Mouse (Mus musculus): ENCODE data around the gene Ppfibp1. TPM values are rescaled to one million over a fixed set of nuclear protein-coding genes. Genes with fewer than 3 reads are reported as not detected.

Ppfibp1 gene
- total RNA-seq, 2 experiments from 2014 or later, result 56.8 to 61.1 TPM

DNA sequence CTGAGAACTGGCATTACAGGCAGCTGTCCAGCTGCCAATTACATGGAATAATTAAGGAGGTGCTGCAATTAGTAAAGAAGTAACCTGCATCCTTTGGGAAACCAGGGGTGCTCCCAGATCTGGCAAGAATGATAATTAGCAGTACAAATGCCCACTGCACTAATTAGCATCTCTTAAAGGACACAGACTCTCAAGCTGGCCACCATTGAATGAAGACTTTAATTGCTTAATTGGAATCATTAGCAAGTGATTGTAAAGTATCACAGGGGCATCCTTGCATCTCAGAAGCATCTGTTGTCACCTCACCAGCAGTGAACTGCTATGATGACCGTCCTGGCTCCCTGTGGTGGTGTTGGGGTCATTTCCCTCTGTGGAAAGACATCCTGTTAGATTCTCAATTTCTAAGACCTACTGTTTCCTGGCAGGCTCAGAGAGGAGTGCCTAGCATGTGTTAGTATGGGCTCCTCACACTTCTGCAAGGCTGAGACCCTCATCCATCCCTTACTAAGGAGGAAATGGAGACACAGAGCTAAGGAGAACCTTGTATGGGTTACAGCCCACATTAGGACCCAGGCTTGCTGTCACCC lies 93.1 kb downstream of the Ppfibp1 start:
- peak in 1 of 2 experiments; percentile 15 for DNase-seq (ENCODE audit: low spot score in 2 of 2)

DNA sequence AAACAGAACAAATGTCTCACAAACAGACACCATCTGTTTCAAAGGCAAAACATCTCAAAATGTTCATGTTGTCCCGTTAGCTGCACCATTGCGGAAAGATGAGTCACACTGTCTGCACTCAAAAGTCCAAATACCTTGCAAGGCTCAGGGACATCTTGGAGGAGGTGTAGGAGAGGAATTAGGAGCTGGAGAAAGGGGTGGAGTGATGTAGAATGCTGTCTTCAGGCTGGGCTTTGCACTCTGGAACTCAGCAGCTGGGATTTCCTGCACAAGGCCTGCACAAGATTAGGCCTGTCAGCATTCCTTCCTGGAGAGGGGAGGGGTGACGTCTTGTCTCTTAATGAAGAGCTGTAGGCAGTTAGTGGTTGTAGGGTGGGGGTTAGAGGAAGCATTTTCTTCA lies 96.3 kb downstream of the Ppfibp1 start:
- peak in 1 of 2 experiments; percentile 23 for DNase-seq (ENCODE audit: low spot score in 2 of 2)

DNA sequence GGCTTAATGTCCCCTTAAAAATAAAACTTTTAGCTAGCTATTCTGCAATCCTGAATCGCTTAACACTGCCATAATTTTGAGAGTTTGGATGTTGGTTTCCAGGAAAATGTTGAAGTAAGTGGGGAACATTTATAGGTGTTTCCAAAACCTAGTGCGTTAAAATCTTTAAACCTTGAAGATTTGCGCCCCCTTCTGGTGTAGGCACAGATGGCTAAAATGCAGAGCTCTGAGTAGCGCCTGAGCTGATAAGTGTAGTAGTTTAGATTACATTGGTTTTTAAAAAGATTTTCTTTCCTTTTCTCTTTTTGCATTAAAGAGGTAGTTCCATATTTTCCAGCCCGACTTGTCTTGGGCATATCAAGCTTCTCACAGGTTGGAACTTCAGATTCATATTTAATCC lies 105.9 kb downstream of the Ppfibp1 start:
- DNase-seq (ENCODE audit: low spot score in 2 of 2), result peak in 1 of 2 experiments; percentile 70

DNA sequence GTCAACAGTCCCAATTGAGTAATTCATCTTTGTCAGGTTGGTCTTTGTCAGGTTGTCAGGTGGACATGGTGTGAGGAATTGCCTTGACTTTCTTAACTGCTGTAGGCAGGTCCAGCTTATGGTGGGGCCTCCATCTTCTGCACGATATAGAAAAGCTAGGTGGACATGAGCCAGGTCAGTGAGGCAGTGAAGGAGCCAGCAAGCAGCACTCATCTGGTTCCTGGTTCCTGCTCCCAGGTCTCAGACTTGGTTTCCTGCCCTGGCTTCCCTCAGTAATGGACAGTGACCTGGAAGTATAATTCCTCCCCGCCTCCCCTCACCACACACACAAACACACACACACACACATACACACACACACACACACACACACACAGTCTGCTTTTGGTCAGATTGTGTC lies 107.1 kb downstream of the Ppfibp1 start:
- DNase-seq (ENCODE audit: low spot score in 2 of 2), result no peak

DNA sequence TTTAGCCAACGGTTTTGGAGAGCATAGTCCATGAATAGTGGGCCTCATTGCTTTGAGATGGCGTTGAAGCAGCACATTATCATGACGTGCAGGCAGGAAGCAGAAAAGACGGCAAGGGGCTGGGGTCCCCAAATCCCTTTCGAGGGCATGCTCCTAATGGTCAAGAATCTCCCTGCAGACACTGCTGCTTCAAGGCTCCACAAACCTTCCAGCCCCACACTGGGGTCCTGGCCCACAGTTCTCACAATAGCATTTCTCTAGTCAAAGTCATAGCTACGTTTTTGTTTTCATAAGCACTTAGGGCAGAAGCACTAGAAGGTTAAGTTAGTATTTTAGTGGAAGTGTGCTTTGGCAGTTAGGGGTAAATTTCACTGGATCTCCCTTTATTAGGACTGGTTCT lies 107.6 kb downstream of the Ppfibp1 start:
- no peak for DNase-seq (ENCODE audit: low spot score in 2 of 2)

DNA sequence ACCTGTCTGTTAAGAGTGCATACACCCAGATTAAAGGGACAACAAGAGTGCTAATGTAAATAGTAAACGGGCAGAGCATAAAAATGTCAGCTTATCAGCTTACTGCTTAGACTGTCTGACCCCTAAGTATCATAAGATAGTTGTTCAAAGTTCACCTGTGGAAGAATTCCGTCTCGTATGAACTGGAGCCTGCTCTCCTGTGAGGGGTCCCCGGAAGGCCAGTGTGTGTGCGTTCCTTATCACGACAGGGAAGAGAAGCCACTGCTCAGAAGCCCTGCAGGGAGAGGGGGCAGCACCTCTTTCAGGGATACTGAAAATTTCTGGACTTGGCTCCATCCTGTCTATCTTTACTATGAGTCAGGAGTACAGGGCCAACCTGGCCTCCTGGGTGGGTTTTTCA lies 108.7 kb downstream of the Ppfibp1 start:
- DNase-seq (ENCODE audit: low spot score in 2 of 2), result no peak

DNA sequence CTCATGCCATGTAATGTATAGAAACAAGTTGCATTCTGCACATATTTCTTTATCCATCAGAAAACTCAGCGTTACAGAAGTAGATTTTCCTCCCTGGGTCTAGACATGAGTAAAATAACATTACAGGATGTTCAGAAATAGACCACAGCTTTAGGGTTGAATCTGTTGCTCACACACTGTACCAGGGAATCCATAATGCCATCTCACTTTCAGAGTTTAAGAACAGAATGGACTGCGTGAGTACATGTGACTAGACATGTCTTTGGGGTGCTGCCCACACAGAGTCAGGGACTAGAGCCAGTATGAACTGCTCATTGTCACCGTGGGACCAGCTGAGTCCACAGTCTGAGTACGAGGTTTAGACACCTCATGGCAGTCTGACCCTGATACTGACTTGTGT lies 110.4 kb downstream of the Ppfibp1 start:
- no peak for DNase-seq (ENCODE audit: low spot score in 2 of 2)

DNA sequence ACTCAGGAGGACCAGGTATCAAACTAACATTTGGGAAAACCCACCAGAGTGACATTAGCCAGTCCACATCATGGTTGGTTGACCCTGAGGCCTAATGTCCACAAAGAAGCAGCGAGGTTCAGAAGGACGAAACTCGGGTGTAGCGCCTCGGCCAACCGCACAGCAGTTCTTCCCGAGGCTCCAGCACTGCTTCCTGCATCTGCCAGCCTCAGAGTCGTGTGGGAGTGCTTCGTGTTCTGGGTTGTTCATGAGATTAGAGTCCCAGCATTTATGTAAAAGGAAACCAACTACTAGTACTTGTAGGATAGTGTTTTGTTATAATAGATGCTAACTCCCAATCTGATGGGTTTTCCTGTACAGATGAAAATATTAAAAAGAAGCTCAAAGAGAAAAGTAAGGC lies 111.0 kb downstream of the Ppfibp1 start:
- no peak for DNase-seq (ENCODE audit: low spot score in 2 of 2)

DNA sequence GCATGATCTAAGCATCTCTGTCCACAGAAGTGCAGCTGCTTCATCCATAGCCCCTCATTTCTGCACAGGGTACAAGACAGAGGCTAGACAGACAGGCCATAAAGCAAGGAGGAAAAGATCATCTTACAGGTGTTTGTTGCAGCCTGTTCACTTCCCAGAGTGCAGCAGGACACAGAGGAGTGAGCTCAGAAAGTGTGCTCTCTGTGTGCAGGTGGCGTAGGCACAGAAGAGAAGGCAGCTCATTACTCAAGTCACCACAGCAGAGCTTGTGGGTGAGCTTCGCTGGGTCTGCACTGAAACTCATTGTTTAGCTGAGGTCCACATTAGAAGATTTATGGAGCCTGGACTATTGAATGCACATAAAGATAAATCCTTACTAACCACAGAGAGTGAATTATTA lies 111.5 kb downstream of the Ppfibp1 start:
- DNase-seq (ENCODE audit: low spot score in 2 of 2), result no peak

DNA sequence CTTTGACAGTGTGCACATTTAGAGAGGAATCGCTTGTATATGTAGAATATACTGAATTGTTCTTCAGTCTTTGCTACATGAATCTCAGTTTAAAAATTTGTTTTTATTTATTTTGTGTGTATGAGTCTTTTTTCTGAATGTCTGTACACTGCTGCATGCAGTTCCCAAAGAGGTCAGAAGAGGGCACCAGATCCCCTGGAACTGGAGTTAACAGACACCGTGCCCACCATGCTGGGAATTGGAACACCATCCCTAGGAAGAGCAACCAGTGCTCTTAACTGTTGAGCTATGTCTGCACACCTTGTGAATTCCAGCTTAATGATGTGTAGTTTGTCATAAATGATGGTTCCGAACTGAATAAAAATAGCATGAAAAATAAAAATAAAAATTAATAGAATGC lies 119.9 kb downstream of the Ppfibp1 start:
- no peak for DNase-seq (ENCODE audit: low spot score in 2 of 2)

DNA sequence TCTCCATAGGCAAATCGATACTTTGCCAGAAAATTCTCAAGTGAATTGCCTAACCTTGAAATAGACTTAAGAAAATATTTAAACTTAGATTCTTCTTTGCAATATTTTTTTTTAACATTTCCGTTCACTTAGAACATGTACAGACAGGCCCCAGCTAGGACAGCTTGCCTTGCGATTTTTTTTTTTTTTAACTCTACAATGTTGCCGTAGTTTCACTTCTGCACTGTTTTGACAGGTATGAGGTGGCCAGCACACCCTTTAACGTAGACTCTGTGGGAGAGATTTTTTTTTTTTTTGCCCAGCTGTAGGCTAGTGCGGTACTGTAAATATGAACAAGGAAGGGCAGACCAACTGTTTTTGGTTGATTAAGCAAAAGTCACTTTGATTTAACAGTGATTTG lies 122.1 kb downstream of the Ppfibp1 start:
- DNase-seq (ENCODE audit: low spot score in 2 of 2), result no peak

DNA sequence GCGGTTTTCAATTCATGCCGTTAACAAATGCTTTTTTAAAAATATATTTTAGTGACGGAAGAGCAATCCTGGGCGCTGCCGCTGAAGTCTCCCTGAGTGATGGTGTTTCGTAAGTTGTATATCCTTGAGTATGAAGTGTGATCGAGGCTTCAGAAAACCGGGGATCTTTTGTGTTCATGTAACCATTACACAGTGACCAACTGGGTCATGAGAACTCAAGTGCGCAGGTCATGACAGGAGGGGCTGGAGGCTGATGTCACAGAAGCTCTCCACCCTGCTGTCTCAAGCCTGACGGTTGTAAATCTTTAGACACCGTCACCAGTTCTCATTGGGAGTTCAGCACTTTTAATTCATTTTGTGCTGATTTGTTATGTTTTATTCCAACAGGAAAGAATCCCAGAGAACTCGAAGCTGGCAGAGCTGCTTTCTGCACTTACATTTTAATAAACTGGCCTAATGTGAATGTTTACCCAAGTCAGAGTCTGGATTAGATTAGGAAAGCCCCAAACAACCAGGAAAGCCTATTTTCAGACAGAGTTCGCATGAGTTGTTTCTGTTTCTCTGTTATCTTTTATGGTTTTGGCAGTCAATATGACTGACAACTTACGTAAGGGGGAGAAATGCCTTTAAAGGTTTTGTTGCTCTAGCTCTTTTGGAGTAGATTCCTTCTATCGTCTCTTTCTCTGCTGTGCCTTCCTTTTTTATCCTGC lies 122.7 kb downstream of the Ppfibp1 start:
- DNase-seq (ENCODE audit: low spot score in 2 of 2), result no peak

DNA sequence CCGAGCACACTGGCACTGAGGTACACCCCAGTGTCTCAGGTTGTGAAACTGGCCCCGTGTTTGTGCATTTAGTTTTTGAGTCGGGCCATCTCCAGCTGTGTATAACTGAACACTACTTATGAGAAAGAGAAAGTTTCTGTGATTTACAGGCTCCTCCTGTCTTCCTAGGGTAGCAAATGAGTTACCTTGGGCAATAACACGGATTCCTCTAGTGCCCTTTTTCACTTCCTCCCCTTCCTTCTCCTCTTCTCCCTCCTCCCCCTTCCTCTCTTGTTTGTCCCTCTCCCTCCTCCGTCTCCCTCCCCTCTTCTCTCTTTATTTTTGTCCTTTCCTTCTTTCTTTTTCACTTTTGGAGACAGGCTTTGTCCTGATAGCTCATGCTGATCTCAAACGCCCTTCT lies 123.3 kb downstream of the Ppfibp1 start:
- DNase-seq (ENCODE audit: low spot score in 2 of 2), result no peak

DNA sequence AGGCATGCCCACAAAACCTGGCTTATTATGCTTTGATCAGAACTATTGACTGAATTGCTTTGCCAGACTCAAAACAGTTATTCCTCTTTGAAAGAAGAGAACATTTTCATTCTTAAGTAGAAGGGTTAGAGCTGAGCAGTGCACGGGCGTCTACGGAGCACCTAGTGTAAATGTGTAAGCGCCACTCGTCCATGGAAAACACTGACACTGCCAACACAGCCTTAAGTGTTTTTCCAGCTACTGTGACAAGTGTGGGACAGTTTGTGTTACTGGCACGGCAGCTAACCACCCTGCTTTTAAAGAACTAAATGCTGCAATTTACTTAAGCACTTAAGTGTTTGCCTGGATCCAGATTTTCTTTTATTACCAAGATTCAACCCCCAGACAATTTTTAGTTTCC lies 123.7 kb downstream of the Ppfibp1 start:
- no peak for DNase-seq (ENCODE audit: low spot score in 2 of 2)

DNA sequence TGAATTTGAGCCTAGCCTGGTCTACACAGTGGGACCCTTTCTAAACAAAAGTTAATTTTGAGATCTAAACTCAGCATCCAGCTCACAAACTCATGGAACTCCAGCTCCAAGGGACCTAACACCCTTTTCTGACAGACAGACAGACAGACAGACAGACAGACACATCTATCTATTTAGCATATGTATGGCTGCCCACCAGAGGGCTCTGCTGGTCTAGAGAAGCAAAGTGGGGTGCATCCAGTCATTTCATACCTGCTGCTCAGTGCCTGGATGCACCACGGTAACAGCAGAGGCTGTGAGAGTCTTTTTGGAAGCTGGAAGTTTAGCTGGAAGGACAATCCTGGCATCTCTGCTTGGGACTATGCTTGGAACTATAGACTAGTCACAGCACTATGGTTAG lies 125.3 kb downstream of the Ppfibp1 start:
- DNase-seq (ENCODE audit: low spot score in 2 of 2), result no peak

DNA sequence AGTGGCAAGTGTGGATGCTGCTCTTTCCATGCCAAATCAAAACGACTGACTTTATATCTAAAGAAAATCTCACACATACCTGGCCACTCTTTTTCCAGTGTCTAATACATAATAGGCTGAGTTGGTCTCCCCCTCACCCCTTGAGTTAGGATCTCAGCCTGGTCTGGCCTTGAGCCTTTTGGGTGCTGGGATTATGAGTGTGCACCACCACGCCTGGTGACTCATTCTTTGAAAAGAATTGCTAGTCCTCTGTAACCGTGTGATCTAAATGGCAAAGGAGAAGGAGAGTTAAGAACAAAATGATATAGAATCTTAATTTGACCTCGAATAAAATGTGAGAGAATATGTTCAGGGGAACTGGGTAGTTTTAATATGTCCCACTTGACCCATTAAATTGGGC lies 129.6 kb downstream of the Ppfibp1 start:
- no peak for DNase-seq (ENCODE audit: low spot score in 2 of 2)

DNA sequence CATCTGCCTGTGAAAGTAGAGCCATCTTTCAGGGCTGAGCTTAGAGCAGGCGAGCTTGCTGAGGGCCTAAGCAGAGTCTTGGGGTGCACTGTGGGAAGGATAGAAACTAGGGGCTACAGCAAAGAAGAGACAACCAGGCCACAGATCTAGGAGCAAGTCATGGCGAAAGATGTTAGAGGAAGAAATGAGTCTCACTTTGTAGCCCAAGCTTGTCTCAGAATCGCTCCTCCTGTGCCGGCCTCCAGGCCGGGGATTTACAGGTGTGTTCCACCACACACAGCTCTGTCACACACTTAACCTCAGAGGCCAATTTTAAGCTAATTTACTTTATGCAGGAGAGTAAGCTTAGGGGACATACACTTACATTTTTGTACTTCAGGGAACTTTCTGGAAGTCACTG lies 130.1 kb downstream of the Ppfibp1 start:
- no peak for DNase-seq (ENCODE audit: low spot score in 2 of 2)

DNA sequence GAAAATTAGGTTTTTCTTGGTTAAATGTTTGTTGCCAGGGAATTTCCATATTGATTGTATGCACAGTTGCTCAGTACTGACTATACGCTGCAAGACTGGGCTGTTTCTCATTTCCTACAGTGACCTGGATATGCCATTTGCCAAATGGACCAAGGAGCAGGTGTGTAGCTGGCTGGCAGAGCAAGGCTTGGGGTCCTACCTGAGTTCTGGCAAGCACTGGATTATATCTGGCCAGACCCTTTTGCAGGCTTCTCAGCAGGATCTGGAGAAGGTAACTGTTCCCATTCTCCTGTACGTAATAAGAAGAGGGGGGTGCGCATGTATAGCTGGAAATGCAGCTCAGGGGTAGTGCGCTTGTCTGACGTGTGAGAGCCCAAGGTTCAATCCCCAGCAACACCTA lies 132.9 kb downstream of the Ppfibp1 start:
- no peak for DNase-seq (ENCODE audit: low spot score in 2 of 2)

DNA sequence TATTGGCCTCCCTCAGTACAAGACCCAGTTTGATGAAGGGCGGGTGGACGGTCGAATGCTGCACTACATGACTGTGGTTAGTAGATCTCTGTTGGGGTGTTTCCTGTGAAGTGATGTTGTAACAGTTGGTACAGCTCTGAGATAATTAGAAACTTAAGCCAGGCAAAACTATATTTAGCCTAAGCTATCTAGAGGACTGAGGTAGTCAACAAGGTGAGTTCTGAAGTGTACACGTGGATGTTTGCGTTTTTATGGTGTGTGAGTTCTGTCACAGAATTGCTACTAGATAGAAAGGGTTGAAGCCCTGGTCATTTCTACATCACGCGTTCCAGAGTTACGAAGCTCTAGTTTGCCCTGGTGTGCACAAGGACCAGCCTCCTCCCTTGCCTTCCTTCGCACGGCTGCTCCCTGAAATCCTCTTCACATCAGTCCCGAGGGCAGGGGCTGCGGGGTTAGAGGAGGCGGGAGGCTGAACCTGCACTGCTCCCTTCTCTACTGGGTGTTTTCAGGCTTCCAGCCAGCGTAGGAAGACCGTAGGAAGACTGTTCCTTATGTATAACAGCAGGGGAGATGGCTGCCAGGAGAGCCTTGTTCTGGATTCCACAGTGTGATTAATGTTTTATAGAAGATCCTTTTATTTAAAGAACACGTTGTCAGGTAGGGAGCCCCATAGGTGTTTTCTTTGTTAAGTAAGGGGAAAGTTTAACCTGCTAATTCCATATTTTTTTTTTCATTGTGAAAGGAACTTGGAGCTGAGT lies 134.3 kb downstream of the Ppfibp1 start:
- no peak for DNase-seq (ENCODE audit: low spot score in 2 of 2)

DNA sequence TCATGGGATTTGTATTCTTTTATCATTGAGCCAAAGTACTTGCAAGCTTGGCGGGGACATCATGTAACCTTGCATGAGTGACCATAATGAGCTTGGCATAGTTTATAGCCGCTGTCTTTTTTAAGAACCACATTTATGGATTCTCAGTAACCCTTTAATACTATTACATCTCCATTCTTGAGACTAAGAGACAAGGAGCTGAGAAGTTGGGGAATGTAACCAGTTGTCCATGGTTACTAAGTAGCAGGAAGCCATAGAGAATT lies 134.8 kb downstream of the Ppfibp1 start:
- no peak for DNase-seq (ENCODE audit: low spot score in 2 of 2)

DNA sequence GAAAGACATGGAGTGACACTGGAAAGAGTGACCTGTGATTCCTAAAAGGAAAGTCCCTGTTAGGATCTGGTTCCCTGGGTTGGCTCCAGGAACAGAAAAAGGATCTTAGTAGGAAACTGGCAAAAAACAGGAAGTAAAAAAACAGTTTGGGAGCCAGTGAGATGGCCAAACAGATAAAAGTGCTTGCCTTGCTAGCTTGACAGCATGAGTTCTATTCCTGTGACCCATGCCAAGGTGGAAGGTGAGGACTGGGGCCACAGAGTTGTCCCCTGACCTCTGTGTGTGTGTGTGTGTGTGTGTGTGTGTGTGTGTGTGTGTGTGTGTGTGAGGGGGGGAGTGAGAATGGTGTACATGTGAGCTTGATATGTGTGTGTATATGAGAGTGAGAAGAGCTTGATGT lies 135.3 kb downstream of the Ppfibp1 start:
- no peak for DNase-seq (ENCODE audit: low spot score in 2 of 2)

DNA sequence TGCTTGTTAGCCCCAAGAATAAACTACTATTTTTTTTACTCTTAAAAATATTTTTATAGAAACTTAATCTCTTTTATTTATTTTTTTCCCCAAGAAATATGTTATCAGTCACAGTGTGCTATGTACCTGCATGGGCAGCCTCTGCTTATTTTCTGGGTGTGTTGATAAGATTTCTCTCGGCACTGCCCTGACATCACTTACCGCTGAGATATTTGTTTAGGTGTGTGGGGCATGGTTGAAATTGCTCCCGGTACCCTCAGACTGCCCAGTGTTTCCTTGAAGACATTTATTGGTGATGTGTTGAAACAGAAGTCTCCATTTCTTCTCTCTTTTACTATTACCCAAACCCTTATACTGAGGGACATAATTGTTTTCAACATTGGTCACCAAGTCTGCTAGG lies 136.5 kb downstream of the Ppfibp1 start:
- no peak for DNase-seq (ENCODE audit: low spot score in 2 of 2)

DNA sequence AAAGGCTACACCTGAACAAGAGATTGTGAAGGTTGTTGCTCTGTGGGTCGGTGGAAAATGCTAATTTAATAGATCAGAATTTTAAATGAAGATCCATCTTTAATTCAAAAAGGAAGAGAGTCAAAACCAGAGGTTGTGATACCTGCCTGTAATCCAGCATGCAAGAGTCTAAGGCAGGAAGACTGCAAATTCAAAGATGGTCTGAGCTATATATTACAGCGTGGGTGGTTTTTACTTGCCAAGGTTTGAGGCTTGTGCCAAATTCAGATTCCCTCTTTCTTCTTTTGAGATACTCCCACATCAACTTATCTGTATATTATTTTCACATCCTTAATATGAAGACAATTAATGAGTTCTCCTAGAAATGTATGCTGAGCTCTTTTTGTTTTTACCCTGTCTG lies 140.1 kb downstream of the Ppfibp1 start:
- DNase-seq (ENCODE audit: low spot score in 2 of 2), result no peak

Measured in layer of hippocampus, postnatal 14 days (tissue).